Mouse (Mus musculus): Measurements from ENCODE around the gene Bak1.

DNA sequence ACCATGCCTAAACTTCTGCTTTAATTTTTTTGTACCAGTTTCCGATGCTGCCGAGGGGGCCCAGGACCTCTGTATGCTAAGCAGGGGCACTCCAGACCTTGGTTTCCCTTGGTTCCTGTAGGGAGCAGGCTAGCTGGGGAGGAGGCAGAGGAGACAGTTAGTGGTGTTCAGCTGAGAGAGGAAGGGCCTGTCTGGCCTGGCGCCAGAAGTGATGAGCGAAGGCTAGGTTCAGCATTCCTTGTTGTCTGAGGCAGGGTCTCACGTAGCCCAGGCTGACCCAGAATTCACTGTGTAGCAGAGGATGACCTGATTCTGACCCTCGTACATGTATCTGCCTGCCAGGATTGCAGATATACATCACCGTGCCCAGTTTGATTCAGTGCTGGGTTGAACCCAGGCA is 42.1 kb upstream of the Bak1 start:
- TF ChIP-seq TAL1 (IDR thresholded peaks at IDR 0.05; ENCODE audit: low read length) (no peak), GATA1 (IDR thresholded peaks at IDR 0.05; ENCODE audit: low read length) (no peak)
